Comparison of ENCODE assay signal across 30 mouse cellular contexts in genomic region chr1:143663197-143663596, GRCm38 (mm10). TPM values are rescaled to one million over a fixed set of nuclear protein-coding genes. Genes with fewer than 3 reads are reported as not detected.
A peak's percentile ranks its signal among the peaks of the same experiment; 100 is the strongest.
DNase-seq lines count a peak whose midpoint lies in the region; ATAC-seq and TF ChIP-seq lines count a peak whose summit lies in the region.
"Had no signal": no experiment of that assay in that cellular context is flagged by ENCODE, and none has a peak within 500 bp of the region (broad histone marks: within the 10 kb centered on the region; RNA-seq: fewer than 3 reads in every experiment).

No protein-coding gene starts in this region.

- no peaks in the 10 kb centered on the region for H3K9me3 ChIP-seq in liver, embryonic 12.5 days (replicated peaks)
- no peaks in the 10 kb centered on the region for H3K9me3 ChIP-seq in midbrain, embryonic 11.5 days (ENCODE audit: control insufficient read depth, low read length)
- no peaks in the 10 kb centered on the region for H3K9me3 ChIP-seq in midbrain, embryonic 10.5 days (replicated peaks)
- no peaks in the 10 kb centered on the region for H3K9me3 ChIP-seq in liver, embryonic 15.5 days (replicated peaks)
- H3K9me3 ChIP-seq in forebrain, postnatal 0 days (ENCODE audit: low read length): no peaks in the 10 kb centered on the region
- H3K9me3 ChIP-seq: embryonic facial prominence, embryonic 12.5 days; embryonic facial prominence, embryonic 15.5 days; forebrain, embryonic 15.5 days; G1E; heart, embryonic 15.5 days; hindbrain, embryonic 13.5 days had no signal

- no peak for TF ChIP-seq POLR2A in liver, adult 2 months (IDR thresholded peaks at IDR 0.05; ENCODE audit: extremely low read depth, insufficient read depth, low read length)

- no peak overlapping the region for H3K4me2 ChIP-seq in liver, embryonic 12.5 days
- H3K4me2 ChIP-seq in midbrain, embryonic 11.5 days: no peak overlapping the region
- no peak overlapping the region for H3K4me2 ChIP-seq in liver, embryonic 15.5 days
- no peak overlapping the region for H3K4me2 ChIP-seq in forebrain, postnatal 0 days (ENCODE audit: low read depth)
- H3K4me2 ChIP-seq: embryonic facial prominence, embryonic 12.5 days; embryonic facial prominence, embryonic 15.5 days; forebrain, embryonic 15.5 days; heart, embryonic 11.5 days; heart, embryonic 15.5 days; hindbrain, embryonic 13.5 days had no signal

- 37% methylated on average over 2 of the region's 2 CpGs for WGBS in liver, adult 2 months
- WGBS in liver, embryonic 12.5 days (ENCODE audit: insufficient replicate concordance): 93% methylated on average over 2 of the region's 2 CpGs
- 97% methylated on average over 2 of the region's 2 CpGs for WGBS in midbrain, embryonic 11.5 days
- WGBS in midbrain, embryonic 10.5 days: 94% methylated on average over 2 of the region's 2 CpGs
- 71% methylated on average over 2 of the region's 2 CpGs for WGBS in liver, embryonic 15.5 days (ENCODE audit: insufficient replicate concordance)
- WGBS in forebrain, postnatal 0 days: 93% methylated on average over 2 of the region's 2 CpGs

- no peaks in the 10 kb centered on the region for H3K27me3 ChIP-seq in liver, adult 2 months (ENCODE audit: control insufficient read depth, insufficient read depth, low read length)
- H3K27me3 ChIP-seq in liver, embryonic 12.5 days (replicated peaks): no peaks in the 10 kb centered on the region
- H3K27me3 ChIP-seq in midbrain, embryonic 11.5 days (ENCODE audit: control insufficient read depth, insufficient read depth, low read length): no peaks in the 10 kb centered on the region
- no peaks in the 10 kb centered on the region for H3K27me3 ChIP-seq in midbrain, embryonic 10.5 days (ENCODE audit: low read depth, poor library complexity, severe bottlenecking)
- no peaks in the 10 kb centered on the region for H3K27me3 ChIP-seq in liver, embryonic 15.5 days
- no peaks in the 10 kb centered on the region for H3K27me3 ChIP-seq in forebrain, postnatal 0 days (ENCODE audit: insufficient read depth, low read length)
- H3K27me3 ChIP-seq: CH12.LX; embryonic facial prominence, embryonic 12.5 days; embryonic facial prominence, embryonic 15.5 days; forebrain, embryonic 15.5 days; heart, embryonic 15.5 days; hindbrain, embryonic 13.5 days; Patski had no signal

- no peak overlapping the region for H3K4me3 ChIP-seq in liver, adult 2 months (ENCODE audit: insufficient read depth, low read depth, low read length)
- H3K4me3 ChIP-seq in liver, embryonic 12.5 days: no peak overlapping the region
- no peak overlapping the region for H3K4me3 ChIP-seq in midbrain, embryonic 11.5 days (ENCODE audit: low read depth, low read length)
- no peak overlapping the region for H3K4me3 ChIP-seq in midbrain, embryonic 10.5 days
- no peak overlapping the region for H3K4me3 ChIP-seq in liver, embryonic 15.5 days (replicated peaks)
- H3K4me3 ChIP-seq in forebrain, postnatal 0 days (ENCODE audit: low read depth, low read length): no peak overlapping the region
- H3K4me3 ChIP-seq: embryonic facial prominence, embryonic 12.5 days; embryonic facial prominence, embryonic 15.5 days; forebrain, embryonic 15.5 days; gastrocnemius, adult 2 months; heart, embryonic 15.5 days; hindbrain, embryonic 10.5 days; hindbrain, embryonic 13.5 days had no signal

- no peak overlapping the region for H3K27ac ChIP-seq in liver, adult 2 months (replicated peaks; ENCODE audit: insufficient read depth, low read depth, low read length)
- no peak overlapping the region for H3K27ac ChIP-seq in liver, embryonic 12.5 days
- H3K27ac ChIP-seq in midbrain, embryonic 11.5 days (ENCODE audit: low read depth, low read length): no peak overlapping the region
- H3K27ac ChIP-seq in midbrain, embryonic 10.5 days (replicated peaks): no peak overlapping the region
- no peak overlapping the region for H3K27ac ChIP-seq in liver, embryonic 15.5 days (replicated peaks)
- no peak overlapping the region for H3K27ac ChIP-seq in forebrain, postnatal 0 days (ENCODE audit: low read depth, low read length)
- H3K27ac ChIP-seq: embryonic facial prominence, embryonic 12.5 days; embryonic facial prominence, embryonic 15.5 days; forebrain, embryonic 15.5 days; gastrocnemius, adult 2 months; heart, embryonic 15.5 days; hindbrain, embryonic 10.5 days; hindbrain, embryonic 13.5 days had no signal

- ATAC-seq in liver, embryonic 12.5 days: no peak
- ATAC-seq in midbrain, embryonic 11.5 days (ENCODE audit: low FRiP score): no peak
- peak; percentile 60 for ATAC-seq in liver, embryonic 15.5 days (ENCODE audit: insufficient read depth)
- no peak for ATAC-seq in forebrain, postnatal 0 days
- ATAC-seq: forebrain, embryonic 15.5 days; hindbrain, embryonic 16.5 days; Patski had no signal

- DNase-seq in liver, adult 2 months (ENCODE audit: extremely low read depth, low read depth, low spot score): peak; percentile 98
- DNase-seq in midbrain, embryonic 11.5 days (ENCODE audit: low spot score, missing footprints): peak; percentile 23
- DNase-seq in midbrain, embryonic 10.5 days (ENCODE audit: low spot score): no peak
- peak; percentile 60 for DNase-seq in yolk sac, embryonic 10.5 days (ENCODE audit: low spot score)
- no peak for DNase-seq in thymus, postnatal 14 days
- no peak for DNase-seq in forebrain, postnatal 0 days
- DNase-seq: adrenal gland, postnatal 10 days; adrenal gland, postnatal 36 days; B cell, adult 2 months; cerebellum, adult 18-20 months; cerebellum, adult 9-10 months; cerebellum, postnatal 14 days; gastrocnemius, adult 2 months; gastrocnemius, postnatal 14 days; heart, adult 11 months; heart, postnatal 10 days; heart, postnatal 36 days had no signal

- no peak overlapping the region for H3K9ac ChIP-seq in liver, adult 2 months (ENCODE audit: low read depth, low read length)
- no peak overlapping the region for H3K9ac ChIP-seq in liver, embryonic 12.5 days
- no peak overlapping the region for H3K9ac ChIP-seq in midbrain, embryonic 11.5 days (ENCODE audit: low read length)
- H3K9ac ChIP-seq in liver, embryonic 15.5 days: no peak overlapping the region
- no peak overlapping the region for H3K9ac ChIP-seq in forebrain, postnatal 0 days
- H3K9ac ChIP-seq: embryonic facial prominence, embryonic 12.5 days; embryonic facial prominence, embryonic 15.5 days; forebrain, embryonic 15.5 days; heart, embryonic 15.5 days; hindbrain, embryonic 13.5 days had no signal

- peaks cover 2% of the 10 kb centered on the region; the same call in 1 of the 2 replicates for H3K4me1 ChIP-seq in liver, adult 2 months (ENCODE audit: control insufficient read depth, insufficient read depth, low read length)
- H3K4me1 ChIP-seq in liver, embryonic 12.5 days: no peaks in the 10 kb centered on the region
- no peaks in the 10 kb centered on the region for H3K4me1 ChIP-seq in midbrain, embryonic 11.5 days (ENCODE audit: control insufficient read depth, insufficient read depth, low read length)
- no peaks in the 10 kb centered on the region for H3K4me1 ChIP-seq in midbrain, embryonic 10.5 days
- H3K4me1 ChIP-seq in liver, embryonic 15.5 days (replicated peaks): no peaks in the 10 kb centered on the region
- H3K4me1 ChIP-seq in forebrain, postnatal 0 days (ENCODE audit: insufficient read depth): no peaks in the 10 kb centered on the region
- H3K4me1 ChIP-seq: embryonic facial prominence, embryonic 12.5 days; embryonic facial prominence, embryonic 15.5 days; forebrain, embryonic 15.5 days; heart, embryonic 15.5 days; hindbrain, embryonic 10.5 days; hindbrain, embryonic 13.5 days had no signal

- peaks cover 4% of the 10 kb centered on the region; the same call in 1 of the 2 replicates for H3K36me3 ChIP-seq in liver, adult 2 months (ENCODE audit: control insufficient read depth, insufficient read depth, low read length)
- H3K36me3 ChIP-seq in liver, embryonic 12.5 days: peaks cover 51% of the 10 kb centered on the region
- H3K36me3 ChIP-seq in midbrain, embryonic 11.5 days (ENCODE audit: control insufficient read depth, insufficient read depth, low read length): no peaks in the 10 kb centered on the region; the same call in 1 of the 2 replicates
- H3K36me3 ChIP-seq in midbrain, embryonic 10.5 days: peaks cover 67% of the 10 kb centered on the region
- peaks cover 15% of the 10 kb centered on the region; the same call in 1 of the 2 replicates for H3K36me3 ChIP-seq in liver, embryonic 15.5 days (replicated peaks)
- peaks cover 5% of the 10 kb centered on the region; the same call in 1 of the 2 replicates for H3K36me3 ChIP-seq in forebrain, postnatal 0 days (ENCODE audit: insufficient read depth)

- H3K79me2 ChIP-seq in liver, adult 2 months (ENCODE audit: control insufficient read depth, insufficient read depth, low read length): no peaks in the 10 kb centered on the region; the same call in 1 of the 2 replicates

- no peak for TF ChIP-seq CTCF in liver, adult 2 months (IDR thresholded peaks at IDR 0.05; ENCODE audit: low read depth, low read length)
- no peak for TF ChIP-seq CTCF in forebrain, postnatal 0 days (IDR thresholded peaks at IDR 0.05; ENCODE audit: low read depth)

RNA-seq across cellular contexts. Expression of gene B3galt2, which starts 22.7 kb away (rescaled TPM):
- under 0.01 and 0.07 TPM in 2 replicates for total RNA-seq in liver, adult 2 months (2014; rRNA removed)
- polyA plus RNA-seq in liver, adult 2 months (2012; rRNA removed): not detected in 2 replicates
- 0.12 and 0.18 TPM in 2 replicates for polyA plus RNA-seq in liver, embryonic 12.5 days (2016; fragmentation: Nextera tagmentation; extraction: Ambion mirVana)
- 1.2 and 1.6 TPM in 2 replicates for polyA plus RNA-seq in midbrain, embryonic 11.5 days (2014; fragmentation: Nextera tagmentation; extraction: Ambion mirVana)
- polyA plus RNA-seq in midbrain, embryonic 10.5 days (2016; fragmentation: Nextera tagmentation; extraction: Ambion mirVana): 0.28 and 0.46 TPM in 2 replicates
- 0.07 and 0.08 TPM in 2 replicates for polyA plus RNA-seq in liver, embryonic 15.5 days (2015; fragmentation: Nextera tagmentation; extraction: Ambion mirVana)
- 25.6 and 28.1 TPM in 2 replicates for total RNA-seq in forebrain, postnatal 0 days (2014; rRNA removed)
- 7.2 and 8.1 TPM in 2 replicates for polyA plus RNA-seq in forebrain, postnatal 0 days (2015; fragmentation: Nextera tagmentation; extraction: Ambion mirVana)
- polyA plus RNA-seq: G1E, Patski had no signal

RNA-seq across cellular contexts. Expression of gene Cdc73, which starts 39.5 kb away (rescaled TPM):
- total RNA-seq in liver, adult 2 months (2014; rRNA removed): 6.7 and 7.2 TPM in 2 replicates
- polyA plus RNA-seq in liver, adult 2 months (2012; rRNA removed): 0.63 and 1.1 TPM in 2 replicates
- 26.5 and 28.4 TPM in 2 replicates for polyA plus RNA-seq in liver, embryonic 12.5 days (2016; fragmentation: Nextera tagmentation; extraction: Ambion mirVana)
- 27.8 and 28.4 TPM in 2 replicates for polyA plus RNA-seq in midbrain, embryonic 11.5 days (2014; fragmentation: Nextera tagmentation; extraction: Ambion mirVana)
- polyA plus RNA-seq in midbrain, embryonic 10.5 days (2016; fragmentation: Nextera tagmentation; extraction: Ambion mirVana): 29.3 and 32.3 TPM in 2 replicates
- 12.7 and 13.4 TPM in 2 replicates for polyA plus RNA-seq in liver, embryonic 15.5 days (2015; fragmentation: Nextera tagmentation; extraction: Ambion mirVana)
- 8.3 and 10.9 TPM in 2 replicates for total RNA-seq in forebrain, postnatal 0 days (2014; rRNA removed)
- polyA plus RNA-seq in forebrain, postnatal 0 days (2015; fragmentation: Nextera tagmentation; extraction: Ambion mirVana): 8.9 and 11.2 TPM in 2 replicates

RNA-seq across cellular contexts. Expression of gene Glrx2, which starts 52.9 kb away (rescaled TPM):
- 11.8 and 12.6 TPM in 2 replicates for total RNA-seq in liver, adult 2 months (2014; rRNA removed)
- polyA plus RNA-seq in liver, adult 2 months (2012; rRNA removed): 18.9 and 21.7 TPM in 2 replicates
- polyA plus RNA-seq in liver, embryonic 12.5 days (2016; fragmentation: Nextera tagmentation; extraction: Ambion mirVana): 80.1 and 82.5 TPM in 2 replicates
- polyA plus RNA-seq in midbrain, embryonic 11.5 days (2014; fragmentation: Nextera tagmentation; extraction: Ambion mirVana): 69.2 and 71.2 TPM in 2 replicates
- 71.4 and 72.5 TPM in 2 replicates for polyA plus RNA-seq in midbrain, embryonic 10.5 days (2016; fragmentation: Nextera tagmentation; extraction: Ambion mirVana)
- polyA plus RNA-seq in liver, embryonic 15.5 days (2015; fragmentation: Nextera tagmentation; extraction: Ambion mirVana): 41.4 and 51.2 TPM in 2 replicates
- 33.0 and 42.8 TPM in 2 replicates for total RNA-seq in forebrain, postnatal 0 days (2014; rRNA removed)
- polyA plus RNA-seq in forebrain, postnatal 0 days (2015; fragmentation: Nextera tagmentation; extraction: Ambion mirVana): 135 and 140 TPM in 2 replicates

Comparison
In these comparisons a context has a peak if more than half of its experiments do, and no peak if none do; other contexts are left out.
1. DNase-seq: peak in liver, adult 2 months (single experiment), midbrain, embryonic 11.5 days (single experiment) and yolk sac, embryonic 10.5 days (single experiment); none in midbrain, embryonic 10.5 days (single experiment), thymus, postnatal 14 days (single experiment) and forebrain, postnatal 0 days (single experiment).